Mouse (Mus musculus) hematopoietic multipotent progenitor cell, adult 10-12 weeks (in vitro differentiated cells): ENCODE data around the gene Clec4a1. TPM values are rescaled to one million over a fixed set of nuclear protein-coding genes. Genes with fewer than 3 reads are reported as not detected.

Source experiments
- polyA plus RNA-seq: library from polyadenylated mRNA; stranded (reverse); fragments of >175 nt; gene quantifications from 2 replicates; pipeline ENCODE4 v1.2.3, GENCODE M21; 2012; ENCODE audit warnings: low replicate concordance

Clec4a1 gene
- 1.5 and 4.9 TPM in 2 replicates for polyA plus RNA-seq

GRCm38 (mm10) chr6:122921451-122921850 lies at the start of gene Clec4a1:
Clec4a1 (plus strand) TSS chr6:122921848.

GRCm38 (mm10) chr6:122873871-122874719 lies 47.6 kb upstream of the Clec4a1 start, which contains the start of gene Necap1:
Necap1 (plus strand) TSS chr6:122874474.

GRCm38 (mm10) chr6:122952401-122952800 lies 30.8 kb downstream of the Clec4a1 start, which contains the start of gene Clec4a3:
Clec4a3 (plus strand) TSS chr6:122952515.

Other genes with a start within 250 kb of the Clec4a1 start
- not detected in 2 replicates for gene Nanog, start 214.4 kb upstream of the Clec4a1 start, polyA plus RNA-seq
- gene Slc2a3, start 120.2 kb upstream of the Clec4a1 start, polyA plus RNA-seq: 20.4 and 22.0 TPM in 2 replicates
- gene Foxj2, start 101.9 kb upstream of the Clec4a1 start, polyA plus RNA-seq: 75.7 and 155 TPM in 2 replicates
- 0.10 and 0.12 TPM in 2 replicates for gene C3ar1, start 65.7 kb upstream of the Clec4a1 start, polyA plus RNA-seq
- 14.5 and 27.2 TPM in 2 replicates for gene Necap1, start 47.4 kb upstream of the Clec4a1 start, polyA plus RNA-seq
- gene Clec4a3, start 30.7 kb downstream of the Clec4a1 start, polyA plus RNA-seq: 1.2 and 4.8 TPM in 2 replicates
- 0.17 TPM in 1 of 2 replicates, not detected in the other for gene Clec4a4, start 68.5 kb downstream of the Clec4a1 start, polyA plus RNA-seq
- 0.51 TPM in 1 of 2 replicates, not detected in the other for gene Clec4b1, start 128.1 kb downstream of the Clec4a1 start, polyA plus RNA-seq
- 15.8 and 16.7 TPM in 2 replicates for gene Clec4a2, start 184.6 kb downstream of the Clec4a1 start, polyA plus RNA-seq